Mouse (Mus musculus): ENCODE measurements around the gene Dmac2.

- TF ChIP-seq POLR2A (IDR thresholded peaks at IDR 0.05; ENCODE audit: extremely low read depth, insufficient read depth, low read length) (no peak), CTCF (IDR thresholded peaks at IDR 0.05; ENCODE audit: extremely low read depth, insufficient read depth, low read length) (no peak)
These were observed 4.1 kb upstream of the Dmac2 start for GRCm38 (mm10) chr7:25614831-25615705.
